Mouse (Mus musculus) thymus, postnatal 10 days (tissue): ENCODE measurements around the gene Ctsz.

Source experiments
- DNase-seq, 2 experiments: peaks; one replicate each; pipeline ENCODE4 v3.0.0; 2021; ENCODE audit warnings: low spot score in 2 of 2

The Ctsz gene

GRCm38 (mm10) chr2:174441898-174442297 is 3.1 kb upstream of the Ctsz start:
- DNase-seq: no peak

DNA sequence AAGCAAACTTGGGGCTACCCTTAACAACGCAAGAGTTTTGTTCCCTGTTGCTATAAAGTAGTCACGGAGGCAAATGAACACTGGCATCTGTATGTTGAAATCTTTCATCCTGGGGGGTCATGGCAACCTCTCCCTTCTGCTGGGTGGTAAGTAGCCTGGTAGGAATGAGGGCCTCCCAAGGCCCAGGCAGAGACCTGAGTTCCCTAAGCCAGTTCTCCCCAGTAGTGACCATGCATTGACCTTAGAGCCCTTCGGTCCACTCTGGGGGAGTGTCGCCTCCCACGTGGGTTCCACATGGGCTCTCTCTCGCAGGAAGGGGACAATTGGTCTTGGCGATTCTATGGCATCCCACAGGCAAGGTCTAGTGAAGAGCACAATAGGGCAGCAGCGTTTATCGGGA is 1.1 kb upstream of the Ctsz start:
- no peak for DNase-seq

GRCm38 (mm10) chr2:174439450-174439838 is 605 bp upstream of the Ctsz start:
- no peak for DNase-seq

DNA sequence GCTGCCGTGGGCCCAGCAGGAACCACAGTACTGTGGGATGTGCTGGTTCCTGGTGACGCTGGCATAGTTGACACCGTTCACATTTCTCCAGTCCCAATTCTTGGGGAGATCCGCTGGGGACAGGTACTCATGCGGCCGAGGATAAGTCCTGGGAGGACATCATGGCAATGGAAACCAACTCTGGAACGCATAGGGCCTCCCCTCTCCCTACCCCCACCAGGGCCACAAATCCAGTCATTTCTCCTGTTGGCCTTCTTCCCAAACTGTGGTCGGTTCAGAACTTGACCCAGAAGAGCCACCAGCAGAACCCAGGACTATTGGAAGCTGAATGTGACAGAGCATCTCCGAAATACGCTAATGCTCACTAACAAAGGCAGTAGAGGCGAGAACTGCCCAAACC is 658 bp downstream of the Ctsz start:
- DNase-seq: no peak

GRCm38 (mm10) chr2:174437697-174437982 is 1.2 kb downstream of the Ctsz start:
- no peak for DNase-seq

DNA sequence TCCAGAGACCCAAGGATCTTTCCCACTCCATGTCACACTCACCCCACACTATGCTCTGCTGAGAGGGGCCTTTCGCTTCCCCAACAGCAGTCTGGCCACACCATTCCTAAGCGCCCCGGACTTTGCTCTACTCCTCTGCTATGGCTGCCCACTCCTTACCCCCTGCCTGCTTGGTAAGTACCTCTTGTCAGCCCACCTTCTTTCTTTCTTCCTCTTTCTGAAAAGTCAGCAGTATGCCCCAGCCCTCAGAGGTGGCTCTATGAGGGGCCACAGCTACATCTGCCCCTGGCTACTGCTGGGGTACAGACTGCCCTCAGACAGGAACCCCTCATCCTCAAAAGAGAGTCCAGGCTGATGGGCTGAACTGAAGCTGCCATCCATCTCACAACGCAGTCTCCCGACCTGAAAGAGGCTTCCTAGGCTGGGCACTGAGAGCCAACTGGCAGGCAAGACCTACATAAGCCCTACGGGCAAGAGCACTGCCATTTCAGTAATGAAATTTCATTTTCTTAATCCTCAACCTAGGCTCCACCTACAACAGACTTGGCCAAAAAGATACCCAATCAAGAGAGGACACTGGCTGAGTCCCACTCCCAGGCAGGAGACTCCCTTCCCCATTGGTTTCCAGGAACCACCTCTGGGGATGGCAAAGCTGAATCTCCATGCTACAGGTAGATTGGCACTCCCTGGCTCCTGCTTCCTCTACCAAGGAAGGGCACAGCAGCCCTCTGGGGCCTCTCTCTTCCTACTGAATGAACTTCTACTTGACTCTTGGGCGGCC is 1.7 kb downstream of the Ctsz start:
- DNase-seq: no peak

GRCm38 (mm10) chr2:174436076-174436701 is 2.6 kb downstream of the Ctsz start:
- DNase-seq: no peak

GRCm38 (mm10) chr2:174434943-174435342 is 3.9 kb downstream of the Ctsz start:
- no peak for DNase-seq

- no peak for DNase-seq
Observed at GRCm38 (mm10) chr2:174428996-174429591, 9.7 kb downstream of the Ctsz start.

GRCm38 (mm10) chr2:174428076-174428835 is 10.6 kb downstream of the Ctsz start:
- no peak for DNase-seq

DNA sequence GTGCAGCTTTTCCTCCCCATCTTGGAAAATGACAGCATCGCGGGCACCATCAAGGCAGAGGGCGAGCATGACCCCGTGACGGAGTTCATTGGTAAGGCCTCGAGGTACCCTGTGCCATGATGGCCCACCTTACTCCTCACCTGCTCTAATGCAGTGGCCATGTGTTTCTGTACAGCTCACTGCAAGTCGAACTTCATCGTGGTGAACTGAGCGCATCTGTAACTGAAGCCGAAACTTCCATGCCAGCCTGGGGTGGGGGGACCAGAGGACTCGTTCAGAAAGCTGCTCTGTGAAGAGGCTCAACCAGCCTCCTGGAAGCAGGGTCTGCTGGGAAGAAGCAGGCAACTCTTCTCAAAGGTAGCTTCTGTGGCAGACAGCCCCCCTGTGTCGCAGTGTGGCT is 12.0 kb downstream of the Ctsz start:
- no peak for DNase-seq

DNA sequence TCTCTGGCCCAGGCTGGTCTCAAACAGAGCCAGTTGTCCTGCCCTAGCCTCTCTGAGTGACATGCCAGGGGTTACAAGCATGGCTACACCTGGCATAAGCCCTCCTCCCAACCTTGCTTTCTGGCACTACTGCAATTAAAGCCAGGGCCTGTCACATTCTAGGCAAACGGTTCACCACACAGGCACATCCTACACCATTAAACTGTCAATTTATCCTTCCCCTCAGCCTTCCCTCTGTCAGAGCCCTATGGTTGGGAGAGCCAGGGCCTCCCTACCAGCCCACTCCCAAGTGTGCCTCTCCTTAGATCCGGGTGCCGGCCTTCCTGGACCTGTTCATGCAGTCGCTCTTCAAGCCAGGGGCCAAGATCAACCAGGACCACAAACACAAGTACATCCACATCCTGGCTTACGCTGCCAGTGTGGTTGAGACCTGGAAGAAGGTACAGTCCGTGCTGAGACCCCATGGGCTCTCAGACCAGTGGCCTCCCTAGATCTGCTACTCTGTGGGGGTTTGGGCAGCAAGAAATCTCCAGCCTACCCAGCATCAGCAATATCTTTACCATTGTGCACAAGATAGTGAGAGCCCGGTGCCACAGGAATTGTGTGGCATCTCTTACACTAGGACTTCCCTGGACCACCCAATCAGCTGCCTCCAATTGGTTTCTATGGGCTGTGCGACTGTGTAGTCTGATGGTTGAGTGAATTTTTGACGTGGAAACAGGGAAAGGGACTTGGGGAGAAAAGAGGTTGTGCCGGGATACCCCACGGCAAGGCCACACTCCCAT is 14.3 kb downstream of the Ctsz start:
- DNase-seq: no peak

DNA sequence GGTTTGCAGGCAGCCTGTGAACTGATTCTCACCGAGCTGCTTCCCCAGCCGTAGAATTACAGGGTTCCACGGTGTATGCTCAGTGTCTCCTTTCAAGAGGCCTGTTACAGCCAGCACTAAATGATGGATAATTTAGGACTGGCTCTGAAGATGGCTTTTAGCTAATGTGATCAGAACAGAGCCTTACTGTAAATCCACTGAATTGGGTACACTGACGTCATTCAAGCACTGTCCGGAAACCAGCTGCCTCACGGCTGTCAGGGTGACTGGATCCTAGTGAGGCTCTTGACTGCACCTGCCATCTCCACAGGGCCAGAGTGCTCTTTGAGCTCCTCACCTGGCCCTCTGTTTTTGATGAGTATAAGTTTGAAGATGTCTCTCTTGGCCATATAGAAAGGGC is 17.7 kb downstream of the Ctsz start:
- no peak for DNase-seq

GRCm38 (mm10) chr2:174415731-174416310 is 23.0 kb downstream of the Ctsz start, which contains the start of gene Nelfcd:
Nelfcd (plus strand) TSS chr2:174415804.
- DNase-seq: peak; percentile 89 to 96

GRCm38 (mm10) chr2:174415001-174415730 is 23.7 kb downstream of the Ctsz start:
- DNase-seq: no peak

- no peak for DNase-seq
Observed at GRCm38 (mm10) chr2:174413127-174413526, 25.7 kb downstream of the Ctsz start.

- no peak for DNase-seq
Observed at GRCm38 (mm10) chr2:174410222-174410621, 28.6 kb downstream of the Ctsz start.

- no peak for DNase-seq
Observed at GRCm38 (mm10) chr2:174400396-174400795, 38.4 kb downstream of the Ctsz start.

GRCm38 (mm10) chr2:174397881-174398280 is 41.0 kb downstream of the Ctsz start:
- DNase-seq: no peak

DNA sequence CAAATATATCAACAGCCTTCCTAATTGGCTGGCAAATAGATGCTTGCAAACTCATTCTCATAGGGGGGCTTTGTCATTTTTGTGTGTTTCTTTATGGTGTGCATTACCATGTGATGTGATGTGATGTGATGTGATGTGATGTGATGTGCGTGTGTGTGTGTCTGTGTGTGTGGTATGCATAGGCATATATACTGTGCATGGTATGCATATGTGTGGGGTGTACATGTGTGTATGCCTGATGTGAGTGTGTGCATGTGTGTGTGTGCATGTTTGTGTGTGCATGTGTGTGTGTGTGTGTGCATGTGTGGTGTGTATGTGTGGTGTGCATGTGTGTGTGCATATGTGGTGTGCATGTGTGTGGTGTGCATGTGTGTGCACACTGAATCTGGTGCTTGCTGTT is 41.8 kb downstream of the Ctsz start:
- no peak for DNase-seq

DNA sequence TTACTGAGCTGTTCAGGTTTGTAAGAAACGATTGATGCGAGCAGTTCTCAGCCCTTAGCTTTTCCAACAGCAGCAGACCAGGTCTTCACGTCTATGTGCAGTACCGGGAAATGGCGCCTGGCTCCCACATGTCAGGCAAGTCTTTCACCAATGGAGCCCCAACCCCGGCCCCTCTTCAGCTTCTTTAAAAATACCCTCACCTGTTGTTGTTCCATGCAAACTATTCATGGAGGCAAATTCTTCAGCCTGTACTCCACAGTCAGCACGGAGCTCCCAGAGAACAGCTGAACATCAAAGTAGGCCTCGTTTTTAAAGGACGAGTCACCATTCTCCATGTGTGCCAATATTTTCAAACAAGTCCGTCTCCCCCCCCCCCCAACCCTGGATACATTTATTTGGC is 42.2 kb downstream of the Ctsz start:
- no peak for DNase-seq
